Mouse (Mus musculus): ENCODE data around the gene H2-M11. TPM values are rescaled to one million over a fixed set of nuclear protein-coding genes. Genes with fewer than 3 reads are reported as not detected.

H2-M11 gene
- polyA plus RNA-seq (2015; fragmentation: Nextera tagmentation; extraction: Ambion mirVana), result not detected in 2 replicates

- no peak for TF ChIP-seq CTCF (IDR thresholded peaks at IDR 0.05; ENCODE audit: low read depth)
- no peaks in the 10 kb centered on the region for H3K36me3 ChIP-seq (ENCODE audit: control insufficient read depth, insufficient read depth)
- H3K9me3 ChIP-seq (ENCODE audit: control insufficient read depth), result no peaks in the 10 kb centered on the region
- 59% methylated on average over 3 of the region's 3 CpGs for WGBS
- no peaks in the 10 kb centered on the region for H3K27me3 ChIP-seq (replicated peaks; ENCODE audit: control insufficient read depth, insufficient read depth, low read length)
- H3K27ac ChIP-seq (ENCODE audit: low read depth, low read length), result no peak within 1 kb of the TSS
- no peak within 1 kb of the TSS for H3K4me3 ChIP-seq (ENCODE audit: low read depth, low read length)
- H3K9ac ChIP-seq (ENCODE audit: low read depth, low read length), result no peak within 1 kb of the TSS
- no peak within 1 kb of the TSS for H3K4me2 ChIP-seq (replicated peaks; ENCODE audit: low read depth)
- H3K4me1 ChIP-seq (replicated peaks; ENCODE audit: control insufficient read depth, insufficient read depth, low read length), result no peaks in the 10 kb centered on the region
- no peak for ATAC-seq
Measured at GRCm38 (mm10) chr17:36546775-36547174, at the start of gene H2-M11. Gene H2-M11, plus strand, starts transcription at chr17:36547075.

DNA sequence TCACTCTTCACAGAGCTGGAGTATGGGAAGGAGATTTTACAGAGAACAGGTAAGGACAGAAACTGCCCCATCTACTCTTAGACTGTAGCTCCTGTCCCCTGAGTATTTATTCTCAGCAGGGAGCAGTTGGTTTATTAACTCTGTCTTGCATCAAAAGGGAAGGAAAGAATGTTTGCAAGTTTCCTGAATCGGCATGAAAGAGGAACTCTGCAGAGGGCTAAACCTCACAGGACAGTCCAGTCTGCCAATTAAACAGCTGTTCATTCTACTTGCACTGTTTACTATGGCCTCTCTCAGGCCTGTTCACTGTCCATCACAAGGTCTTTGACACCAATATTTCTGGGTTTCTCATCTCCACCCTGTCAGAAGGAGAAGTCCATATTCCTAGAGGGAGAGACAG, 46.4 kb upstream of the H2-M11 start:
- no peaks in the 10 kb centered on the region for H3K36me3 ChIP-seq (ENCODE audit: control insufficient read depth, insufficient read depth)
- no peak for TF ChIP-seq CTCF (IDR thresholded peaks at IDR 0.05; ENCODE audit: low read depth)
- no peak overlapping the region for H3K4me2 ChIP-seq (replicated peaks; ENCODE audit: low read depth)
- H3K9me3 ChIP-seq (ENCODE audit: control insufficient read depth), result no peaks in the 10 kb centered on the region
- no peak overlapping the region for H3K9ac ChIP-seq (ENCODE audit: low read depth, low read length)
- no peak for ATAC-seq
- H3K27me3 ChIP-seq (replicated peaks; ENCODE audit: control insufficient read depth, insufficient read depth, low read length), result no peaks in the 10 kb centered on the region
- no peak overlapping the region for H3K27ac ChIP-seq (ENCODE audit: low read depth, low read length)
- H3K4me3 ChIP-seq (ENCODE audit: low read depth, low read length), result no peak overlapping the region
- H3K4me1 ChIP-seq (replicated peaks; ENCODE audit: control insufficient read depth, insufficient read depth, low read length), result no peaks in the 10 kb centered on the region
- 32% methylated on average over 1 of the region's 1 CpGs for WGBS

- no peak for ATAC-seq
- Histone ChIP-seq H3K27ac (ENCODE audit: low read depth, low read length) (no peak overlapping the region), H3K36me3 (ENCODE audit: control insufficient read depth, insufficient read depth) (no peaks in the 10 kb centered on the region), H3K9me3 (ENCODE audit: control insufficient read depth) (no peaks in the 10 kb centered on the region), H3K4me3 (ENCODE audit: low read depth, low read length) (no peak overlapping the region), H3K4me1 (replicated peaks; ENCODE audit: control insufficient read depth, insufficient read depth, low read length) (no peaks in the 10 kb centered on the region), H3K4me2 (replicated peaks; ENCODE audit: low read depth) (no peak overlapping the region), H3K27me3 (replicated peaks; ENCODE audit: control insufficient read depth, insufficient read depth, low read length) (no peaks in the 10 kb centered on the region), H3K9ac (ENCODE audit: low read depth, low read length) (no peak overlapping the region)
- TF ChIP-seq CTCF (IDR thresholded peaks at IDR 0.05; ENCODE audit: low read depth), result no peak
Measured at GRCm38 (mm10) chr17:36503910-36504309, 43.0 kb upstream of the H2-M11 start.

Other genes starting within 250 kb of the H2-M11 start
- gene H2-M10.1, start 220.9 kb upstream of the H2-M11 start, polyA plus RNA-seq (2015; fragmentation: Nextera tagmentation; extraction: Ambion mirVana), result not detected in 2 replicates
- gene H2-M10.3, start 178.7 kb upstream of the H2-M11 start, polyA plus RNA-seq (2015; fragmentation: Nextera tagmentation; extraction: Ambion mirVana), result not detected in 2 replicates
- not detected in 2 replicates for gene H2-M10.4, start 84.7 kb upstream of the H2-M11 start, polyA plus RNA-seq (2015; fragmentation: Nextera tagmentation; extraction: Ambion mirVana)
- 0.27 and 0.42 TPM in 2 replicates for gene H2-M9, start 95.6 kb downstream of the H2-M11 start, polyA plus RNA-seq (2015; fragmentation: Nextera tagmentation; extraction: Ambion mirVana)
- not detected in 2 replicates for gene H2-M1, start 125.1 kb downstream of the H2-M11 start, polyA plus RNA-seq (2015; fragmentation: Nextera tagmentation; extraction: Ambion mirVana)
- gene H2-M10.5, start 225.8 kb downstream of the H2-M11 start, polyA plus RNA-seq (2015; fragmentation: Nextera tagmentation; extraction: Ambion mirVana), result not detected in 2 replicates

Data from intestine, postnatal 0 days (tissue).